Mouse (Mus musculus) heart, adult 2 months (tissue): ENCODE results near the gene Fgd6. TPM values are rescaled to one million over a fixed set of nuclear protein-coding genes. Genes with fewer than 3 reads are reported as not detected.

Experiments
- DNase-seq, 2 experiments: peaks; one replicate each; pipeline ENCODE4 v3.0.0; 2021
- H3K27ac ChIP-seq: fragments of 200-600 bp; 2 replicates; pipeline ENCODE4 v1.8.1; 2022
- H3K27me3 ChIP-seq: fragments of 200-500 bp; 2 replicates; pipeline ENCODE4 v1.6.1; 2012; ENCODE audit warnings: mild to moderate bottlenecking, low read length, inconsistent platforms, mixed read lengths; ENCODE audit not compliant: control insufficient read depth, insufficient read depth
- H3K36me3 ChIP-seq: fragments of 200-500 bp; 2 replicates; pipeline ENCODE4 v1.6.1; 2012; ENCODE audit warnings: low read length, inconsistent platforms; ENCODE audit not compliant: control insufficient read depth, insufficient read depth
- H3K4me1 ChIP-seq: fragments of 200-500 bp; 2 replicates; pipeline ENCODE4 v1.6.1; 2011; ENCODE audit warnings: low read length; ENCODE audit not compliant: control insufficient read depth, insufficient read depth
- H3K4me3 ChIP-seq: fragments of 200-600 bp; 2 replicates; pipeline ENCODE4 v1.8.1; 2022
- H3K79me2 ChIP-seq: fragments of 200-500 bp; replicated peaks from 2 replicates; pipeline ENCODE4 v1.6.1; 2012; ENCODE audit warnings: mild to moderate bottlenecking, inconsistent platforms, low read length, moderate library complexity, mixed read lengths; ENCODE audit not compliant: control insufficient read depth, insufficient read depth
- H3K9ac ChIP-seq: fragments of 200-500 bp; 2 replicates; pipeline ENCODE4 v1.6.1; 2012; ENCODE audit warnings: low read depth, mild to moderate bottlenecking, control low read depth, inconsistent platforms, low read length, mixed read lengths
- CTCF ChIP-seq: fragments of 200-600 bp; IDR thresholded peaks from 2 replicates; pipeline ENCODE4 v1.8.1; 2022; ENCODE audit warnings: antibody characterized with exemption, mild to moderate bottlenecking, moderate library complexity
- EP300 ChIP-seq: fragments of 200-500 bp; IDR thresholded peaks from 2 replicates; pipeline ENCODE4 v1.6.1; 2011; ENCODE audit warnings: low read depth, low read length, control low read depth; ENCODE audit not compliant: insufficient read depth
- POLR2A ChIP-seq: fragments of 200-500 bp; IDR thresholded peaks from 2 replicates; pipeline ENCODE4 v1.6.1; 2011; ENCODE audit warnings: mild to moderate bottlenecking, low read depth, low read length, control low read depth; ENCODE audit not compliant: insufficient read depth
- WGBS: fragments of 180-500 bp; shearing (Covaris S2); methylation state at CpG from one replicate; pipeline ENCODE4 v1.1.7; 2018; 5-methylcytosine and 5-hydroxymethylcytosine counted together
- intact Hi-C: fragments of 180-260 bp; cut with DNase I; formaldehyde crosslinking; loops from one replicate; pipeline ENCODE4 v1.15.1; 2025
- polyA plus RNA-seq: library from polyadenylated mRNA; depleted of rRNA; stranded (reverse); fragments of >200 nt; gene quantifications from 2 replicates; pipeline ENCODE4 v1.2.3, GENCODE M21; 2012; rRNA removed
- total RNA-seq, 2 experiments: library from RNA; stranded (reverse); gene quantifications; 2 replicates each; pipeline ENCODE4 v1.2.3; 2021

The Fgd6 gene
- total and polyA plus RNA-seq, 3 experiments, result 1.9 to 5.8 (median 4.9) TPM

DNA sequence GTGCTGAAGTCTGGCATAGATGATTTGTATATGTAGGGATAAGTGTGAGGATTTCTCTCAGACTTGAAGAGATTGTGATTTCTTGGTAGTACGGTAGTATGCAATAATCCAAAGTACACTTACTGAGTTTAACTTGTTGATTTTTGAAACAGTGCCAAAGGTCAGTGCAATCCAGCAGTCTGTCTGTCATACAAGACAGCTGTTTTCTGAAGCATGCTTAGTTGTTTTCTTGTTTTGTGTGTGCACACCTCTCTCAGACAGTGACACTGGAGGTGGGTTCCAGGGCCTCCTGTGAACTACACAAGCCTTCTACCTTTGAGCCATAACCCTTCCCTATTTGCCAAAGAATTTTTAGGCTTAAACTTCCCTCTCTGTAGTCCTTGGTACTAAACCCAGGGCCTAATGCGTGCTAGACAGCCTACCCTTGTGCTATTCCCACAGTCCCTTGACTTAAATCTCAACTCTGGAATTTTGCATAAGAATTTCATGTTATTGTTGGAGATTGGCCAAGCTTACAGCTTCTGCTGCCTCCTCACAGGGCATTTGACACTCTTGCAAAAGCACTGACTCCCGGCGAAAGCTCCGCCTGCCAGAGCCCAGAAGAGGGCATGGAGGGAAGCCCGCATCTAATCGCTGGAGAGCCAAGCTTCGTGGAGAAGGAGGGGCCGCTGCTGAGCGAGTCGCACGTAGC is 135.8 kb downstream of the Fgd6 start:
- TF ChIP-seq EP300, result no peak
- no peak for TF ChIP-seq CTCF
- no peak for TF ChIP-seq POLR2A
- Histone ChIP-seq H3K9ac (no peak overlapping the region), H3K36me3 (peaks cover 4% of the 10 kb centered on the region; the same call in 1 of the 2 replicates), H3K79me2 (no peaks in the 10 kb centered on the region; the same call in 1 of the 2 replicates), H3K27me3 (no peaks in the 10 kb centered on the region), H3K27ac (no peak overlapping the region), H3K4me1 (no peaks in the 10 kb centered on the region), H3K4me3 (no peak overlapping the region)
- intact Hi-C loops, result no loop called here
- 48% methylated on average over 12 of the region's 12 CpGs for WGBS
- DNase-seq, result no peak

- Histone ChIP-seq H3K9ac (no peak overlapping the region), H3K79me2 (no peaks in the 10 kb centered on the region; the same call in 1 of the 2 replicates), H3K27me3 (no peaks in the 10 kb centered on the region), H3K4me3 (no peak overlapping the region), H3K36me3 (peaks cover 4% of the 10 kb centered on the region; the same call in 1 of the 2 replicates), H3K27ac (no peak overlapping the region), H3K4me1 (no peaks in the 10 kb centered on the region)
- 77% methylated on average over 11 of the region's 11 CpGs for WGBS
- TF ChIP-seq CTCF (no peak), EP300 (no peak), POLR2A (no peak)
- no peak for DNase-seq
- intact Hi-C loops, result no loop called here
These were observed 136.3 kb downstream of the Fgd6 start for GRCm38 (mm10) chr10:94172137-94172536.

DNA sequence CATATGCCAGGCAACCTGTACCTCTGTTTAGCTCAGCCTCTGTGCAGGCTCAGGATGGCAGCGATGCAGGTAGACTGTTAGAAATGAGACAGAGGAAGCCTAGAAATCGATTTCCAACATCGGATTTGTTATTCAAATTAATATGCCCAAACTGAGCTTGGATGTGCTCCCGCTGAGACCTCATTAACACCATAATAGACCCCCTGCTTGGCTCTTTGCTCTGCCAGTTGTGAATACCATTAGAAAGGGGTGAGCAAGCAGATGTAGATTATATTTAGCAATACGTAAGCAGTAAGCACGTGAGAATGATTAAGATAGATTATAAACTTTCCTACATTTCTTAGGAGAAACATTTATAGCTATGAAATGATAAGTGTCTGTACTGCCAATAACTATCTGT is 136.9 kb downstream of the Fgd6 start:
- Histone ChIP-seq H3K27me3 (no peaks in the 10 kb centered on the region), H3K79me2 (no peaks in the 10 kb centered on the region; the same call in 1 of the 2 replicates), H3K36me3 (peaks cover 4% of the 10 kb centered on the region; the same call in 1 of the 2 replicates), H3K27ac (no peak overlapping the region), H3K4me1 (no peaks in the 10 kb centered on the region), H3K9ac (no peak overlapping the region), H3K4me3 (no peak overlapping the region)
- no peak for TF ChIP-seq POLR2A
- TF ChIP-seq CTCF, result no peak
- no peak for TF ChIP-seq EP300
- intact Hi-C loops, result no loop called here
- 84% methylated on average over 6 of the region's 6 CpGs for WGBS
- DNase-seq, result no peak

DNA sequence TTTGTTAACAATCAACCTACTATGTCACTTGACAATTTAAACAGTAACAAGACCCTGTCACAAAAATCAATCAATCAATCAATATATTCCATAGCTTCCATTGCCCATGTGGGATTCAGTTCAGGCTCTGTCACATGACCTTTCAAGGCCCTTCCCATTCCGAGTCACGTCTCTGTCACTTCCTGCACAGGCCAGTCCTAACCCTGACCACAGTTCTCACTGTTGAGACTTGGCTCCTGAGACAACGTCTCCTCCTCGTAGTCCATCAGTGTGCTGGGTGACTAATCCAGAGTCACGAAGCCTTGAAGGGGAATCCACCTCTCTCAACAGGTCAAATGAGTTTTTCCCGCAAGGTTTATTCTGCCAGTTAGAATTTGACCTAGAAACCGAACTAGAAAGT is 138.9 kb downstream of the Fgd6 start:
- H3K27me3 ChIP-seq, result no peaks in the 10 kb centered on the region
- TF ChIP-seq CTCF, result no peak
- TF ChIP-seq EP300, result no peak
- no peak for TF ChIP-seq POLR2A
- H3K79me2 ChIP-seq, result no peaks in the 10 kb centered on the region; the same call in 1 of the 2 replicates
- H3K4me3 ChIP-seq, result no peak overlapping the region
- intact Hi-C loops, result no loop called here
- peaks cover 4% of the 10 kb centered on the region; the same call in 1 of the 2 replicates for H3K36me3 ChIP-seq
- no peak for DNase-seq
- no peak overlapping the region for H3K27ac ChIP-seq
- no peaks in the 10 kb centered on the region for H3K4me1 ChIP-seq
- WGBS, result 73% methylated on average over 7 of the region's 7 CpGs
- H3K9ac ChIP-seq, result no peak overlapping the region

DNA sequence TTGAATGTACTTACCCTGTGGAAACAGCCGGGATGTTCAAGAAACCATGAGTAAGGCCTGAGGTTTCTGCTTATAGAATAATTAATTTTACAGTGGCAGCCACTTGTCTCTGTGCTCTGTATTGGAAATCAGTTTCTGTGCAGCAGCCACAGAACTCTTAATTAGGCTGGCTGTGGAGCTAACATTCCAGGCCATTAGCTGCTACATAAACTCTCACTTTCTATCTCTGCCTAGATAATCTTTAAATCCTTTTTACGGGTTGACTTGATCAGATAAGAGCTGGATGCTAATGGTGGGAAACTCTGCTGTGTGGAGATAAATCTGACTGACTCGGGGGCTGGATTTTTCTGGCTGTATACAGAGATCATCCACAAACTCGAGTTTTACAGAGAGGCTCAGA is 147.4 kb downstream of the Fgd6 start:
- no peak overlapping the region for H3K4me3 ChIP-seq
- H3K4me1 ChIP-seq, result no peaks in the 10 kb centered on the region
- no peaks in the 10 kb centered on the region; the same call in 1 of the 2 replicates for H3K36me3 ChIP-seq
- H3K27me3 ChIP-seq, result no peaks in the 10 kb centered on the region
- no peak for TF ChIP-seq CTCF
- TF ChIP-seq POLR2A, result no peak
- TF ChIP-seq EP300, result no peak
- no peaks in the 10 kb centered on the region for H3K79me2 ChIP-seq
- intact Hi-C loops, result no loop called here
- no peak overlapping the region for H3K9ac ChIP-seq
- DNase-seq, result no peak
- 57% methylated on average over 4 of the region's 4 CpGs for WGBS
- no peak overlapping the region for H3K27ac ChIP-seq

Other genes starting within 250 kb of the Fgd6 start
- gene Usp44, start 204.4 kb upstream of the Fgd6 start, total RNA-seq, result not detected
- not detected in 2 replicates for gene Usp44, start 204.4 kb upstream of the Fgd6 start, polyA plus RNA-seq
- 100 to 1,000 TPM; 111 to 114 TPM for gene Metap2, start 138.9 kb upstream of the Fgd6 start, total RNA-seq
- gene Metap2, start 138.9 kb upstream of the Fgd6 start, polyA plus RNA-seq, result 45.4 and 90.6 TPM in 2 replicates
- 10 to 100 TPM; 38.8 to 45.4 TPM for gene Vezt, start 184 bp upstream of the Fgd6 start, total RNA-seq
- gene Vezt, start 184 bp upstream of the Fgd6 start, polyA plus RNA-seq, result 17.4 and 27.9 TPM in 2 replicates
- 1 to 10 TPM; 6.1 to 6.6 TPM for gene Nr2c1, start 112.0 kb downstream of the Fgd6 start, total RNA-seq
- 3.3 and 4.3 TPM in 2 replicates for gene Nr2c1, start 112.0 kb downstream of the Fgd6 start, polyA plus RNA-seq
- gene Ndufa12, start 162.7 kb downstream of the Fgd6 start, total RNA-seq, result 100 to 1,000 TPM; 804 to 870 TPM
- 434 and 515 TPM in 2 replicates for gene Ndufa12, start 162.7 kb downstream of the Fgd6 start, polyA plus RNA-seq